In genomic region chr9:53409427-53409826, GRCm38 (mm10) we compare ENCODE assay signal across 29 mouse cellular contexts. TPM values are rescaled to one million over a fixed set of nuclear protein-coding genes. Genes with fewer than 3 reads are reported as not detected.
DNase-seq lines count a peak whose midpoint lies in the region; ATAC-seq and TF ChIP-seq lines count a peak whose summit lies in the region.
"Had no signal": no experiment of that assay in that cellular context is flagged by ENCODE, and none has a peak within 500 bp of the region (broad histone marks: within the 10 kb centered on the region; RNA-seq: fewer than 3 reads in every experiment).

No protein-coding gene starts in this region.

- no peak overlapping the region for H3K4me3 ChIP-seq in lung, embryonic 14.5 days (ENCODE audit: low read depth, low read length)
- no peak overlapping the region for H3K4me3 ChIP-seq in embryonic fibroblast, embryonic 13.5 days (ENCODE audit: insufficient read depth, low read length)
- H3K4me3 ChIP-seq in liver, embryonic 13.5 days (replicated peaks), result no peak overlapping the region
- H3K4me3 ChIP-seq in hindbrain, embryonic 10.5 days, result no peak overlapping the region
- H3K4me3 ChIP-seq: forebrain, embryonic 10.5 days; heart, embryonic 15.5 days; hindbrain, embryonic 13.5 days; limb, embryonic 10.5 days; limb, embryonic 15.5 days; midbrain, embryonic 10.5 days; midbrain, embryonic 15.5 days; neural tube, embryonic 15.5 days had no signal

- H3K9ac ChIP-seq in lung, embryonic 14.5 days, result no peak overlapping the region
- H3K9ac ChIP-seq in liver, embryonic 13.5 days, result no peak overlapping the region; the same call in none of the 2 replicates
- H3K9ac ChIP-seq: heart, embryonic 15.5 days; hindbrain, embryonic 13.5 days; limb, embryonic 15.5 days; midbrain, embryonic 15.5 days; neural tube, embryonic 15.5 days had no signal

- H3K36me3 ChIP-seq in lung, embryonic 14.5 days (ENCODE audit: insufficient read depth), result no peaks in the 10 kb centered on the region
- no peaks in the 10 kb centered on the region for H3K36me3 ChIP-seq in liver, embryonic 13.5 days
- H3K36me3 ChIP-seq in hindbrain, embryonic 10.5 days, result no peaks in the 10 kb centered on the region
- H3K36me3 ChIP-seq: forebrain, embryonic 10.5 days; heart, embryonic 15.5 days; hindbrain, embryonic 13.5 days; limb, embryonic 10.5 days; limb, embryonic 15.5 days; midbrain, embryonic 10.5 days; midbrain, embryonic 15.5 days; neural tube, embryonic 15.5 days had no signal

- H3K4me1 ChIP-seq in lung, embryonic 14.5 days (ENCODE audit: insufficient read depth), result peaks cover 4% of the 10 kb centered on the region; the same call in 1 of the 2 replicates
- H3K4me1 ChIP-seq in embryonic fibroblast, embryonic 13.5 days (ENCODE audit: control insufficient read depth, insufficient read depth, low read length), result no peaks in the 10 kb centered on the region; the same call in 1 of the 2 replicates
- peaks cover 39% of the 10 kb centered on the region for H3K4me1 ChIP-seq in liver, embryonic 13.5 days (replicated peaks)
- peaks cover 14% of the 10 kb centered on the region for H3K4me1 ChIP-seq in hindbrain, embryonic 10.5 days (replicated peaks)
- H3K4me1 ChIP-seq: limb, embryonic 15.5 days had no signal

- no peak for TF ChIP-seq POLR2A in embryonic fibroblast, embryonic 13.5 days (IDR thresholded peaks at IDR 0.05; ENCODE audit: low read depth, low read length)

- TF ChIP-seq CTCF in lung, embryonic 14.5 days (IDR thresholded peaks at IDR 0.05; ENCODE audit: low read depth), result no peak
- TF ChIP-seq CTCF in embryonic fibroblast, embryonic 13.5 days (IDR thresholded peaks at IDR 0.05; ENCODE audit: borderline replicate concordance, insufficient read depth, low read length), result no peak

- no peak for ATAC-seq in lung, embryonic 14.5 days (ENCODE audit: insufficient read depth)
- peak; percentile 91 for ATAC-seq in liver, embryonic 13.5 days (ENCODE audit: low read depth)
- peak; percentile 41 for ATAC-seq in megakaryocyte-erythroid progenitor cell, adult 5-6 weeks (replicated peaks; ENCODE audit: low FRiP score, low TSS enrichment, poor library complexity, severe bottlenecking)
- ATAC-seq: forebrain, embryonic 16.5 days; intestine, embryonic 16.5 days; midbrain, embryonic 15.5 days; Patski had no signal

- no peaks in the 10 kb centered on the region for H3K9me3 ChIP-seq in lung, embryonic 14.5 days (ENCODE audit: low read depth, low read length)
- no peaks in the 10 kb centered on the region for H3K9me3 ChIP-seq in liver, embryonic 13.5 days (replicated peaks)
- H3K9me3 ChIP-seq in hindbrain, embryonic 10.5 days, result no peaks in the 10 kb centered on the region
- H3K9me3 ChIP-seq: forebrain, embryonic 10.5 days; heart, embryonic 15.5 days; hindbrain, embryonic 13.5 days; limb, embryonic 10.5 days; limb, embryonic 15.5 days; midbrain, embryonic 10.5 days; midbrain, embryonic 15.5 days; neural tube, embryonic 15.5 days had no signal

- no peak for DNase-seq in lung, embryonic 14.5 days
- no peak for DNase-seq in lung, postnatal 4 days
- DNase-seq in liver, embryonic 13.5 days, result peak; percentile 41
- no peak for DNase-seq in hindbrain, embryonic 10.5 days (ENCODE audit: low spot score)
- DNase-seq in thymus, postnatal 36 days, result no peak
- DNase-seq in heart, postnatal 4 days, result no peak
- DNase-seq: adrenal gland, postnatal 10 days; cerebellum, adult 11 months; cerebellum, adult 9-10 months; cerebellum, postnatal 36 days; layer of hippocampus, adult 9-11 months; retina, postnatal 1 day; right cerebral cortex, postnatal 14 days had no signal

- 81% methylated on average over 3 of the region's 3 CpGs for WGBS in lung, embryonic 14.5 days
- WGBS in liver, embryonic 13.5 days (ENCODE audit: insufficient replicate concordance), result 44% methylated on average over 3 of the region's 3 CpGs
- 93% methylated on average over 3 of the region's 3 CpGs for WGBS in hindbrain, embryonic 10.5 days

- peak overlapping the region; percentile 59 for H3K27ac ChIP-seq in lung, embryonic 14.5 days (ENCODE audit: low read depth)
- H3K27ac ChIP-seq in embryonic fibroblast, embryonic 13.5 days (ENCODE audit: insufficient read depth, low read length), result peak overlapping the region; percentile 80
- H3K27ac ChIP-seq in liver, embryonic 13.5 days, result peak overlapping the region; percentile 69
- no peak overlapping the region for H3K27ac ChIP-seq in hindbrain, embryonic 10.5 days
- H3K27ac ChIP-seq: forebrain, embryonic 10.5 days; heart, embryonic 15.5 days; hindbrain, embryonic 13.5 days; limb, embryonic 10.5 days; limb, embryonic 15.5 days; macrophage; midbrain, embryonic 10.5 days; midbrain, embryonic 15.5 days; neural tube, embryonic 15.5 days had no signal

- H3K4me2 ChIP-seq in lung, embryonic 14.5 days, result no peak overlapping the region
- H3K4me2 ChIP-seq in liver, embryonic 13.5 days, result peak overlapping the region; percentile 44
- H3K4me2 ChIP-seq: heart, embryonic 15.5 days; hindbrain, embryonic 13.5 days; limb, embryonic 15.5 days; midbrain, embryonic 15.5 days; neural tube, embryonic 15.5 days had no signal

- no peaks in the 10 kb centered on the region for H3K27me3 ChIP-seq in lung, embryonic 14.5 days (ENCODE audit: insufficient read depth, low read length)
- H3K27me3 ChIP-seq in liver, embryonic 13.5 days, result no peaks in the 10 kb centered on the region
- no peaks in the 10 kb centered on the region for H3K27me3 ChIP-seq in hindbrain, embryonic 10.5 days (ENCODE audit: insufficient read depth, poor library complexity, severe bottlenecking)
- H3K27me3 ChIP-seq: heart, embryonic 15.5 days; hindbrain, embryonic 13.5 days; limb, embryonic 15.5 days; midbrain, embryonic 15.5 days; neural tube, embryonic 15.5 days; Patski had no signal

RNA-seq across cellular contexts. Expression of gene 4930550C14Rik, which starts 7.3 kb away (rescaled TPM):
- 1.2 and 1.6 TPM in 2 replicates for polyA plus RNA-seq in lung, embryonic 14.5 days (2014; fragmentation: Nextera tagmentation; extraction: Ambion mirVana)
- 1.2 and 2.1 TPM in 2 replicates for polyA plus RNA-seq in embryonic fibroblast, embryonic 13.5 days (2011; ENCODE audit: insufficient read length, low read depth, missing spikeins)
- polyA plus RNA-seq in liver, embryonic 13.5 days (2015; fragmentation: Nextera tagmentation; extraction: Ambion mirVana), result 0.90 and 1.2 TPM in 2 replicates
- total RNA-seq in megakaryocyte-erythroid progenitor cell, adult 5-6 weeks (2014; fragmentation: Nextera tagmentation), result not detected in 2 replicates
- 0.38 and 0.84 TPM in 2 replicates for total RNA-seq in megakaryocyte-erythroid progenitor cell, adult 5-6 weeks (2017)
- 0.25 and 0.27 TPM in 2 replicates for polyA plus RNA-seq in hindbrain, embryonic 10.5 days (2016; fragmentation: Nextera tagmentation; extraction: Ambion mirVana)
- under 1 TPM in 1 of 2 experiments, not detected in 1; 0.52 TPM for total RNA-seq in heart, postnatal 4 days (2021)
- total RNA-seq: gastrocnemius, adult 8-10 months had no signal
- polyA plus RNA-seq: small intestine, adult 2 months had no signal

RNA-seq across cellular contexts. Expression of gene Kdelc2, which starts 25.6 kb away (rescaled TPM):
- 43.5 and 43.9 TPM in 2 replicates for polyA plus RNA-seq in lung, embryonic 14.5 days (2014; fragmentation: Nextera tagmentation; extraction: Ambion mirVana)
- 34.7 and 51.7 TPM in 2 replicates for polyA plus RNA-seq in embryonic fibroblast, embryonic 13.5 days (2011; ENCODE audit: insufficient read length, low read depth, missing spikeins)
- 5.3 and 6.6 TPM in 2 replicates for polyA plus RNA-seq in liver, embryonic 13.5 days (2015; fragmentation: Nextera tagmentation; extraction: Ambion mirVana)
- total RNA-seq in megakaryocyte-erythroid progenitor cell, adult 5-6 weeks (2014; fragmentation: Nextera tagmentation), result 1.6 and 1.7 TPM in 2 replicates
- total RNA-seq in megakaryocyte-erythroid progenitor cell, adult 5-6 weeks (2017), result 0.94 and 4.5 TPM in 2 replicates
- 8.6 and 10.9 TPM in 2 replicates for polyA plus RNA-seq in hindbrain, embryonic 10.5 days (2016; fragmentation: Nextera tagmentation; extraction: Ambion mirVana)
- total RNA-seq in heart, postnatal 4 days (2021), result 10 to 100 TPM; 15.7 to 16.1 TPM
